Mouse (Mus musculus): ENCODE measurements around the gene Slit3.

DNA sequence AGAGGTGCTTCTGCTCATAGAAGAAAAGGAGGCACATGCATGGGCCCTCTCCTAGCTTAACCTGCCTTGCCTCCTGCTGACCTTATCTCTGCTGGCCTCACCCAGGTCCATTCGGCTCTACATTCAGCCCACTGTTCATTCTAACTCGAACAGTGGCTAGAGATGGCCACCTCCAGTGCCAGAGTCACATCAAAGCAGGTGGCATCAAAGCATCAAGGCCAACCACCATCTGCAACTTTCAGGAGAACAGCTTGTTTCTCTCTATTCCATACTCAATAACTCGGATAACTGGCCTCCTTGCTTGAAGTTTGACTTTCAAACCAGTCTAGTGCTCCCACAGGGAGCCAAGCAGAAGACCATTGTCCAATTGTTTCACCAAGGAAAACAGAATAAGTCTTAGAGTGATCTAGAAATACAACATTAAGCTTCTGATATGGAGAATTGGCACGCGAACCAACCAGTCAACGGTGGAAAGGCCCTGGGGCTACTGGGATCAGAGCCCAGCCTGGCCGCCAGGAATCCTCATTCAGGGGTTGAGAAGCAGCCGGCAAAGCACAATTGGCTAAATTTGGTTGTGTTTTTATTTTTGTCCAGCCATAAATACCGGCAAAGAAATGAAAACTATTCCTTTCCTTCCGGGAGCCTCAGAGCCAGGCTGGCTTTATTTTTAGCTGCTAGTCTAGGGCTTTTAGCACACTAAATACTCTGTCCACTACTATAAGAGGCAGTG lies 110.5 kb downstream of the Slit3 start:
- TF ChIP-seq CHD1 (IDR thresholded peaks at IDR 0.05; ENCODE audit: low read depth, low read length) (no peak), CTCF (IDR thresholded peaks at IDR 0.05 in 2 of 3, conservative IDR thresholded peaks at IDR 0.05 in 1 of 3; ENCODE audit: control insufficient read depth in 1 of 3, insufficient read depth in 1 of 3, low read depth in 2 of 3, low read length in 3 of 3, poor library complexity in 1 of 3, severe bottlenecking in 1 of 3) (no peak), POLR2AphosphoS2 (IDR thresholded peaks at IDR 0.05; ENCODE audit: low read length) (no peak), JUND (IDR thresholded peaks at IDR 0.05; ENCODE audit: low read depth, low read length) (no peak), POLR2A (IDR thresholded peaks at IDR 0.05; ENCODE audit: control insufficient read depth in 1 of 2, insufficient read depth in 1 of 2, low read depth in 1 of 2, low read length in 2 of 2, poor library complexity in 1 of 2) (no peak), GATA1 (IDR thresholded peaks at IDR 0.05; ENCODE audit: low read depth, low read length) (no peak), MAX (IDR thresholded peaks at IDR 0.05; ENCODE audit: low read length) (no peak), ZNF384 (IDR thresholded peaks at IDR 0.05; ENCODE audit: low read depth, low read length) (no peak), E2F4 (IDR thresholded peaks at IDR 0.05; ENCODE audit: borderline replicate concordance, low read depth, low read length) (no peak), SIN3A (IDR thresholded peaks at IDR 0.05; ENCODE audit: low read length) (no peak), EP300 (IDR thresholded peaks at IDR 0.05; ENCODE audit: low read depth in 1 of 2, low read length in 2 of 2) (no peak), HCFC1 (IDR thresholded peaks at IDR 0.05; ENCODE audit: low read depth, low read length) (no peak), MYC (IDR thresholded peaks at IDR 0.05; ENCODE audit: low read depth, low read length) (no peak)

Measured in MEL (cell line).